Mouse (Mus musculus) gastrocnemius, postnatal 14 days (tissue): ENCODE measurements around the gene 4930412O13Rik. TPM values are rescaled to one million over a fixed set of nuclear protein-coding genes. Genes with fewer than 3 reads are reported as not detected.

Experiments used
- DNase-seq: peaks from one replicate; pipeline ENCODE4 v3.0.0; 2021; ENCODE audit warnings: mixed read lengths
- intact Hi-C: fragments of 180-260 bp; cut with DNase I; formaldehyde crosslinking; loops from one replicate; pipeline ENCODE4 v1.15.1; 2025; ENCODE audit warnings: low total_unique reads
- long read RNA-seq, 2 experiments: library from polyadenylated mRNA; stranded (forward); transcript quantifications; one replicate each; pipeline ENCODE4 v2.0.0; 2021
- total RNA-seq, 2 experiments: library from RNA; stranded (reverse); gene quantifications; 2 replicates each; pipeline ENCODE4 v1.2.3; 2021

Gene 4930412O13Rik
- not detected for total RNA-seq
- long read RNA-seq, experiment 1, result 0 reads
- long read RNA-seq, experiment 2, result 0 reads

DNA sequence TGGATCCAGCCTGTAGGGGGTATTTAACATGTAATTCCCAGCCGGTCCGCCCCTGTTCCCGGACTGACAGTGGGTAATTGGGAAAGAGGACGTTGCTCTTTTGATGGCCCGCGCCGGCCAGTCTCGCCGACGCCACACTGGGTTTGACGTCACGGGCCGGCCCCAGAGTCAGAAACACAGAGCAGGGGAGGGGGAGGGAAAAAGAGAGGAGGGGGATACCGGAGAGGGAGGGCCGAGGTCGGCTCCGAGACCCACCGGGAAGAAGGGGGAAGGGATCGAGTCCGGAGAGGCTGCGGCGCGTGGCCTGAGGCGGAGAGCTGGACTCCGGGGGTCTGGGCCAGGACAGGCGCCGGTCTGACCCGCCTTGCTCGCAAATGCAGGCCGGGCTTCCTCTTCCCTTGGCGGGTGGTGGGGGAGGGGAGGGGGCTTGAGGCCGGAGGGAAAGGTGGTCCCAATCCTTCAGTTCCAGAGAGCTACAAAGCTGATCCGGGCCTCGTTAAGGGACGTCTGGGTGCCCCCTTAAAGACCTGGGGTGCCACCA lies at the start of gene 4930412O13Rik:
Gene 4930412O13Rik, plus strand, starts transcription at position 202 of the 541 bp plus-strand sequence.
- intact Hi-C loops, result no loop called here
- DNase-seq, result no peak

DNA sequence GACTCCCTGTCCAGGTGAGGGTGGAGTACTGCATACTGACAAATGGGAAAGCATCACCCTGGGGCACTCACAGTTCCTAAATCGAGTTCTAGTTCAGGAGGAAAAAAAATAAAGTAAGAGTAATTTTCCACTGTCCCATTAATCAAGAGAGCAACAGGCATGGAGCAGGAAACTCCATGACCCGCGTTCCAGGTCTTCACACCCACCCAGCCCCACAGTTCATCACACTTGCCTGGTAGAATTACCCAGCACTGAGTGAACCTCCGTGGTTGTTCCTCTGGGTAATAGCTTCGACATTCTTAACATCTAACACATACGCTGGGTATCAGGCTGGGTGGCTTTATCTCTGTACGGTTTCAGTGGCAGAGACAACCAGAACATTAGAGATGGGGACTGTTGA lies 47.3 kb upstream of the 4930412O13Rik start:
- DNase-seq, result no peak
- intact Hi-C loops, result no loop called here

DNA sequence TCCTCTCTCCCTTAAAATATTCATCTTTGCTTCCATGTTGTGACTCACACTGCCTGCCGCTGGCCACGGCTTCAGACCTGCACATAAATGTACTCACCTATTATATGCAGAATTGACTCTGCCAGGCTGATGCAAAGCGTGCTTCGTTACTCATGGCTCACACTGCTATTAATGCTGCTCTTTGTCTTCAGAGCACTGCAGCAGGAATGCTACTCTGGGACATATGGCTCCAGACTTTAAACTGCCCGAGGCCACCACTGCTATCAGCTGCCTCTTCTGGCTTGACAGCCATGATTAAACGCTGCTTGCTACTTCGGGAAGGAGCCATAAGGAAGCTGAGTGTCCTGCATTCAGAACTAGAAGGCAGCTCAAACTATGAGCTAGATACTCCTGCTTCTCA lies 45.9 kb upstream of the 4930412O13Rik start:
- intact Hi-C loops, result no loop called here
- DNase-seq, result no peak

DNA sequence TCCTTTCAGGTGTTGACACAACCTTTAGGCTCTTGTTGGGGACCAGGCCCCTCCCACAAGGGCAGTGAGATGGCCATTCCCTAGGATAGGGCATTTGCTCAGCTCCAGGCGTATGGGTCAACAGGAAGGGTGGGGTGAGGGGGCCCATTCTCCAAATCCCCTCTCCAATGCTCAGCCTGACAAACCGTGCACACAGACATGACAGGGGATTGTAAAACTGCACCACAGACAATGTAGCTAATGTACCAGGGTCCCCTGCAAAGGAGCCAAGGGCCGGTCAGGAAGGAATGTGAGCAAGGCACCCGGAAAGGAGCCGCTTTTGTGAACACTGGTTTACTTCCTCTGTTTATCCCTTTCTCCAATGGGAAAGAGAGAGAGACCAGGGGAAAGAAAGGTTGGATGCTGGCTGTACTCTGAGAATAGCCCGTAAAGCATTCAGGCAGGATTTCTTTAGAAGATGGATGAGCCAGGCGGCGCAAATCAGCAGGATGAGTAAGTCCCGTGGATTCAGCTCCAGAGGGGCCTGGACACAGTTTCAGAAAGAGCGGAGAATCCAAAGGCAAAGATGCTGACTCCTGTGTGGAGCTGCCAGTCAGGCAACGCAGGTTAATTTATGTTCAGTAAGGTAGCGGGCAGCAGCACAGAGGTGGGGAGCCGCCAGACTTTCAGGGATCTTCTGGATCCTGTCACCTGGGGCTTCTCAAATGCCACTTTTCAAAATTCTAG lies 28.0 kb upstream of the 4930412O13Rik start:
- intact Hi-C loops, result no loop called here

DNA sequence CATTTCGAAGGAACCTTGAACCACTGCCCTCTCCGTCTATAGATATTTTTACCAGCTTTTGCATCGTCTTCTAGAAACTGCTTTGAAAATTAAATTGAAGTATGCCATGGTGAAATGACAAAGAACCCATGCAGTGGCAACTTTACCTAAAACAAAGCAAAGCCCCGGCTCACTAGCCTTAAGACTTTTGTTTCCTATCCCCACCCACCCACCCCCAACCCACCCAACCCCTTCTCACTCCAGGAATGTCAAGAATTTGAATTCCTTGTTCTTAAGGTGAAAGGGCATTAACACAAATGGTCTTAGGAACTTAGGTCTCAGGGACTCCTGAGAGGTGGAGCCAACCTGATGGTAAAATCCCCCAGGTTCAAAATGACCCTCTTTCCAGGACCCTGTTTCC lies 25.2 kb upstream of the 4930412O13Rik start:
- no peak for DNase-seq
- intact Hi-C loops, result no loop called here

More for the DNA sequence above, 28.0 kb upstream of the 4930412O13Rik start:
- no peak for DNase-seq

DNA sequence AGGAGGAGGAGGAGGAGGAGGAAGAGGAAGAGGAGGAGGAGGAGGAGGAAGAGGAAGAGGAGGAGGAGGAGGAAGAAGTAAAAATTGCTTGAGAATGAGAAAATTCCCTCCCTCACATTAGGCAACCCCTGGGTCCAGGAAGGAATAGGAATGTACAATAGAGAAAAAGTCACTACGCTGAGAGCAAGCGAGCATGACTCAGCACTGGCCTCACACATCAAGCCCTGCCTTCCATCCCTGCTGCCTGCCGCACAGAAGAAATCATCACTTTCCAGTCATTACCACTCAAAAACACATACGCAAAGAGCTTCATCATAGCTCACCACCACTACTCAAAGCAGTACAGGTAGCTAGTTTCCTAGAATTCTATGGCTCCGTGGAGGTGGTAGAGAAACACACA lies 20.4 kb upstream of the 4930412O13Rik start:
- no peak for DNase-seq
- intact Hi-C loops, result no loop called here

DNA sequence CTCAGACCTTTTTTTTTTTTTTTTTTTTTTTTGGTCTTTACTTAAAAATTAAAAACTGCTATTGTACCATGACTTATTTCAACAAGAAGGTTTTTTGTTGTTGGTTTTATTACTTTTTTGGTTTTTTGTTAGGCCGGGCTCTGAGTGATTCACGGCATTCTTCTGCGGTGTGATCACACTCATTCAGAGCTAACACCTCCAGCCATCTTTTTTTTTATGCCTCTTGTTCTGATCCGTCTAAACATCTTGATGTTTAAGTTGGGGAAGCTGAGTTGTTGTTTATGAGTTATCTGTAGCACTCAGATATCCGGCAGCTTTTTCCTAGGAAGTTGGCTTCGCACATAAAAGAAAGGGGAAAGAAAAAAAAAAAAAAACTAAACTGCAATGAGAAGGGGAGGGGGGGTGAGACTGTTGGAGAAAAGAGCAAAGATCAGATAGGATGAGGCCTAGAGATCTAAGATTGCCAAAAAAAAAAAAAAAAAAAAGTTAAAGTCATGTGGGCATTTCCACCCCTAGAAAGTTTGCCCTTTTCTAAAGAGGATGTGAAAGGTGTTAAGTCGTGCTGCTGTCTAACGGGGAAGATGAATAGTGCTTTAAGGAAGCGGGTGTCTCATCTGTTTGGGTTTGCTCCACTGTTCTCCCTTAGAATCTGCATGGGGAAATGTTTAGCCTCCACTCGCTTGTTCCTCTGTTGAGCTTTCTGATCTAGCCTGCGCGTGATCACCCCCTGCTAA lies 13.8 kb upstream of the 4930412O13Rik start:
- intact Hi-C loops, result no loop called here
- no peak for DNase-seq

GRCm38 (mm10) chr2:9871141-9871716 lies 9.8 kb upstream of the 4930412O13Rik start:
- DNase-seq, result no peak
- intact Hi-C loops, result no loop called here

- intact Hi-C loops, result no loop called here
- DNase-seq, result no peak
These were observed 9.3 kb upstream of the 4930412O13Rik start for GRCm38 (mm10) chr2:9871798-9872197.

GRCm38 (mm10) chr2:9872682-9873081 lies 8.4 kb upstream of the 4930412O13Rik start:
- no peak for DNase-seq
- intact Hi-C loops, result no loop called here

DNA sequence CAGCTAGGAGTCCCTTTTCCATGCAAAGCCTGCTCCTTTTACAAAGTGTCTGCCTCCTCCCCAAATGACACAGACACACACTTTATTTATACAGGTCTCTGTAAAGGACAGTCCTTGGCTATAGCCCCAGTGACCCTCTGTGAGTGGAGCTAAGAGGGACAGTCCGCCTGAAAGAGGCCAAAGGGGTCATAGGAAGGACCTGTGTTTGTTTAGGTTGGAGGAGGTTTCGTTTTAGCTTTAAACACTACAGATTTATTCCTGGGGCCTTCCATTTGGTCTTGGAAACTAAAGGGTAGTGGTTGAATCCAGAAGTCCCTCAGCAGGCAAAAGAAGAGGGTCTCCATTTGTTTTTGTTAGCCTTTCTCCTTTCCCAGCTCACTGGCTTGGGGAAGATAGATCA lies 7.3 kb upstream of the 4930412O13Rik start:
- intact Hi-C loops, result no loop called here
- DNase-seq, result no peak

GRCm38 (mm10) chr2:9874467-9875219 lies 6.4 kb upstream of the 4930412O13Rik start:
- intact Hi-C loops, result no loop called here
- no peak for DNase-seq

- intact Hi-C loops, result no loop called here
These were observed 5.8 kb upstream of the 4930412O13Rik start for GRCm38 (mm10) chr2:9875220-9875619.

DNA sequence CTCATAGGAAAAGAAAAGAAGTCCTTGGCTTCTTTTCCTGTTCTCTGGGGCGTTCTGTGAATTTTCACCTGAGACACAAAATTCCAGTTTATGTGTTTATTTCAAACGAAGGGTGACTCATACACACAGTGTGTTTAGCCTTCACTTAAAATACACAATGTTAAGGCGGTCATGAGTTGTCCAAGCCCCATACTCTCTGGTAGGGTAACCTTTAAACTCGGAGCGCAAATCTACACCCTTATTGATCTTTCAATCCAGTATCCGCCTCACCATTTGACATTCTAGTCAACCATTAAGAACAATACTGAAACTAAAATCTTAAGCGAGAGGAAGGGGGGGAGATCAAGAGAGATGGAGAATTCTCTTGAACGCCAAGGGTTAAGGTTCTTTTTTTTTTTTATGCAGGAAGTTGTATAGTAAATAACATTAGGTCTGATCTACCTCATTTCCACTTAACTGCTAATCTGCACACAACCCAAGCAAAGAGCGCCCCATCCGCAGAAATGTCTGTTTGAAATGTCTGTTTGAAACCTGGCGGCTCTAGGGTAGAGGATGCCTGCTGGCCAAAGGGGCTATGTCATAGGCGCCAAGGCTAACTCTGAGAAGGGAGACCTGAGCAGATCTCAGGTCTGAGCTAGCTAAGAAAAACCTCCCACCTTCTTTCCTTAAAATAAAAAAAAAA lies 5.2 kb upstream of the 4930412O13Rik start:
- intact Hi-C loops, result no loop called here
- no peak for DNase-seq

More at GRCm38 (mm10) chr2:9875220-9875619, 5.8 kb upstream of the 4930412O13Rik start:
- DNase-seq, result no peak

DNA sequence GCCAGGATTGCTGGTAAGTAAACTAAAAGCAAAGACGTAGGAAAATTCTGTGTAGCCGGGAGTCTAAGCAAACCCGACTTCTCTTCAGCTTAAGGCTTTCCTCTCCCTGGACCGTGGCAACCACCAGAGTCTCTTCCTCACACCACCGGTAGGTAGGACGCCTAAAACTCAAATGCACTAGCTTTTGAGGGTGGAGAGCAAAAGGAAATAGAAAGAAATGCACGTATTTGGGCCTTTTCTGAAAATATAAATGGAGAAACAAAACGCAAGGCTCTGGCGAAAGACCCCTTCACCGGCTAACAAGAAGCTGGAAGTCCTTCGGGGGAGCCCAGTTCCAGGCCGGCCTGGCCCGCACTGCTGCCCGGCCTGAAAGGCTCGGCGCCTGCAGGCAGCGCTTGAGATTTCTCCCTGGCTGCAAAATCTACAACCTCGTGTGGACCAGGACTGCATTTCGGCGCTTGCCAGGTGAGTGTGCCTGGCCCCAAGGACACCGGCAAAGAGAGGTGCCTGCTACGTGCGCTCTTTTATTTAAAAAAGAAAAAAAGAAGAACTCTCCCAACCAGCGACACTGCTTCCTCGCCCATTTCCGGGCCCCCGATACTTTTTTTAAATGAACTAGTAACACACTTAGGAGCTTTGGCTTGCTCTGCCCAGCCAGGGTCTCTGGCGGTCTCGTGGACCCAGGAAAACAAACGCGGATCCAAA lies 4.3 kb upstream of the 4930412O13Rik start:
- no peak for DNase-seq
- intact Hi-C loops, result no loop called here

GRCm38 (mm10) chr2:9877326-9877690 lies 3.7 kb upstream of the 4930412O13Rik start:
- no peak for DNase-seq
- intact Hi-C loops, result no loop called here

GRCm38 (mm10) chr2:9877966-9878563 lies 3.0 kb upstream of the 4930412O13Rik start:
- intact Hi-C loops, result no loop called here
- no peak for DNase-seq

DNA sequence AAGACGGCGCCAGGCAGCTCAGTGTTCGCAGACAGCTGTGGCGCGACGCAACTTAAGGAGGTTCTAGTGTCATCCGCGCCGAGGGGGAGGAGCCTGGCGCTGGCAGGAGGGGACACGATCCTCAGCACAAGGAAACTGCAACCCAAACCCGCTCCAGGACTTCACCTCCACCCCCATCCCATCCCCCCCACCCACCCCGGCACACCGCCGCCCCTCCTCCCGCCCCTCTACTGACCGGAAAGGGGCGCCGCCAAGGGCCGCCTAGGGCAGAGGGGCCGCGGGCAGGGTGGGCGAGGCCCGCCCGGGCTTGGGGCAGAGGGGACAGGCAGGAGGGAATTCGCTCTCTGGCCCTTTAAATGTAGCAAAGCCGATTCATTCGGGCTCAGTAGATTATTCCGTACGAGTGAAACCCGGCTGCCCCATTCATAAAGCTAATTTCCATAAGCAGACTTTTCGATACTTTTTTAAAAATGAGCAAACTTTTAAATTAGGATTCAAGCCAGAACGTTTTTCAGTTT lies 2.4 kb upstream of the 4930412O13Rik start:
- intact Hi-C loops, result no loop called here
- DNase-seq, result no peak
